Mouse (Mus musculus): Measurements from ENCODE around the gene Trim8. TPM values are rescaled to one million over a fixed set of nuclear protein-coding genes. Genes with fewer than 3 reads are reported as not detected.

Trim8 gene
- polyA plus RNA-seq, 1 experiment from 2014 or later = 35.1 TPM

DNA sequence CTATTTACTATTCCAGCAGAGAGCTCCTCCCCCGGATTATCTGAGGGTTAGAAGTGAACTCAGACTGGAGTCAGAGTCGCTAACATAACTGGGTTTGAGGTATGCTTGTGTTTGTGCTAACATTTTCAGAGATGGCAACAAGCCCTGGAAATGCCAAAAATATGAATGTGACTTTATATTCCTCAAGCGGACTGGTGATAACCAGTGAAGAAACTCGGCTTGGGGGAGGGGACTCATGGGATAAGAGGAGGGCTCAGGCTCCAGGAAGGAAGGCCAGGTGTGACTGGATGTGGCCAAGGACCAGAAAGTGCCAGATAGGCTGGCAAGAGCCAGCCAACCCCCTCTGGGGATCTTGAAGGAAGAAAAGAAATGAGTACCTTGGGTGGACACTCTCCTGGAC, 19.7 kb upstream of the Trim8 start:
- Histone ChIP-seq H3K9ac (no peak overlapping the region), H3K27ac (no peak overlapping the region), H3K4me1 (peaks cover 49% of the 10 kb centered on the region)

DNA sequence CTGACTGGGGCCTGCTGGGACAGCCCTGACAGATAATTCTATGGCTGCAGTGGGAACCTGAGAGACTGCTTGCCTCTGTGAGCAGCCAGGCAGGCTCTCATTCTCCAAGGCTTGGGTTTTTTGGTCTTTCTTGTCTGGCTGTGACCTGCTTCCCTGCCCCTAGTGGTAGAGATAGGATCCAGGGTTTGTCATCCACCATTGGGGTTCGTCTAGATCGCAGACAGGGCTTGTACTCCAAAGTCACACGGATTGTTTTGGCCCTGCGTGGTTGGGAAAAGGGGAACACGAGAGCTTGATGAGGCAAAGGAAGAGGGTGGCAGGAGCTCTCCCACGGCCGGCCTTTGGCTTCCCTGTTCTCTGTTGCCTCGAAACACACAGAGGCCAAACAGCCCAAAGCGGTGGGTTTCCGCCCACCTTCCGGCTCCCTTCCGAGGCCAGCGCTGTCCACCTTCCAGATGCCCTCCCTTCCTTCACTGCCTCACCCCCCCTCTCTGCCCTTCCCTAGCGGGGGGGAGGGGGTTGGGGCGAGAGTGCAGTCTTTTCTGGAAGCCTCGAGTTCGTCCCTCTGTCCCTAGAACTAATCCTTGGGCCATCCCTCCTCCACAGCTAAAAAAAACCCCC, 18.5 kb upstream of the Trim8 start:
- no peaks in the 10 kb centered on the region for H3K27me3 ChIP-seq
- H3K4me3 ChIP-seq (replicated peaks) = no peak overlapping the region
- H3K9me3 ChIP-seq = no peaks in the 10 kb centered on the region
- H3K9ac ChIP-seq = no peak overlapping the region
- H3K4me1 ChIP-seq = peaks cover 42% of the 10 kb centered on the region
- ATAC-seq (ENCODE audit: low FRiP score) = no peak
- WGBS = 31% methylated on average over 17 of the region's 17 CpGs
- no peak overlapping the region for H3K27ac ChIP-seq
- H3K36me3 ChIP-seq (replicated peaks) = peaks cover 56% of the 10 kb centered on the region
- no peak overlapping the region for H3K4me2 ChIP-seq

More for the DNA sequence above, 19.7 kb upstream of the Trim8 start:
- Histone ChIP-seq H3K27me3 (no peaks in the 10 kb centered on the region), H3K4me2 (no peak overlapping the region), H3K9me3 (no peaks in the 10 kb centered on the region), H3K4me3 (replicated peaks) (no peak overlapping the region), H3K36me3 (replicated peaks) (peaks cover 66% of the 10 kb centered on the region)
- no peak for ATAC-seq (ENCODE audit: low FRiP score)
- 15% methylated on average over 4 of the region's 4 CpGs for WGBS

DNA sequence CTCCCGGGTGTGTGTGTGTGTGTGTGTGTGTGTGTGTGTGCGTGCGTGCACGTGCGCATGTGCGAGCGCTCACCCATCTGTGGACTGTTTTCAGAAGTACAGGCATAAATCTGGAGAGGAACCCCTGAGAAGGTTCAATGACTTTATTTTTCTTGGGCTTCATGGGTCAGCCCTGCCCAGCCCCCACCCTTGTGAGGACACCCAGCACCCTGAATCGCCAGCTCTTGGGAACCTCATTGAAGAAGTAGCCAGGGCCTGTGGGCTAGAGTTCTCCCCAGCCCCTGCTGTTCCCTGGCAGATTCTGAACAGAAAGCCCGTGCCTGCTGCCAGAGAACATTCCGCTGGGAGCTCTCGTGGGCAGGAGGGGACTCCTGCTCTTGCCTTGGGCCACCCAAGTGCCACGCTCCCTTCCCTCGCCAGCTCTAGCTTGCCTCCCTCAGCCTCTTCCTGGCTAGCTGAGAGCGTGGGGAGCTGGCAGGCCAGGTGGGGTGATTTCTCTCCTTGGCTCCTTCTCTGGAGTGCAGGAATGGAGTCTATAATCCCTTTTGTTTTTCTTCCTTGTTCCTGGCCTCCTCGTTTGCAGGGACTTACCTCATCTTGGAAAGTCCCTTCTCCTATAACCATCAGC, 17.7 kb upstream of the Trim8 start:
- H3K4me3 ChIP-seq (replicated peaks) = no peak overlapping the region
- peaks cover 42% of the 10 kb centered on the region for H3K4me1 ChIP-seq
- no peak overlapping the region for H3K27ac ChIP-seq
- no peaks in the 10 kb centered on the region for H3K27me3 ChIP-seq
- H3K9me3 ChIP-seq = no peaks in the 10 kb centered on the region
- peaks cover 50% of the 10 kb centered on the region for H3K36me3 ChIP-seq (replicated peaks)
- H3K4me2 ChIP-seq = no peak overlapping the region
- H3K9ac ChIP-seq = no peak overlapping the region
- no peak for ATAC-seq (ENCODE audit: low FRiP score)
- 67% methylated on average over 15 of the region's 15 CpGs for WGBS

DNA sequence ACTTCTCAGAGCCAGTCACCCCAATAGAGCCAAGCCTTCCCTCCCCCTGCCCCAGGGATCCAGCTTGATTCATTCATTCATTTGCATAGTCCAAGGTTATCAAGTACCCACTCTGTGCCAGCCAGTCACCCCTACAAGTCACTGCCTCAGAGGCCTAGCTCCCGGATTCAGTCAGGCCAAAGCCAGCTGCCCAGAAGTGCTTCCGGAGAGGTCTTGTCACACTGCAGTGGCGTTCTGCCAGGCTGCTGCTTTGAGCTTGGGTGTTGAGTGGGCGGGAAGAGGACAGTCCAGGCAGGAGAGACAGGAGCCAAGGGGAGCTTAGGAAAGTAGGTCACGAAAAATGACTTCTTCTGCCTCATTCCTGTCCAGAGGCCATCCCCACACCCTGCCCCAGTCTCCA, 17.0 kb upstream of the Trim8 start:
- no peaks in the 10 kb centered on the region for H3K27me3 ChIP-seq
- peaks cover 38% of the 10 kb centered on the region for H3K4me1 ChIP-seq
- no peak overlapping the region for H3K9ac ChIP-seq
- WGBS = 72% methylated on average over 5 of the region's 5 CpGs
- H3K27ac ChIP-seq = no peak overlapping the region
- H3K9me3 ChIP-seq = no peaks in the 10 kb centered on the region
- H3K36me3 ChIP-seq (replicated peaks) = peaks cover 43% of the 10 kb centered on the region
- no peak overlapping the region for H3K4me2 ChIP-seq
- H3K4me3 ChIP-seq (replicated peaks) = no peak overlapping the region
- ATAC-seq (ENCODE audit: low FRiP score) = no peak

DNA sequence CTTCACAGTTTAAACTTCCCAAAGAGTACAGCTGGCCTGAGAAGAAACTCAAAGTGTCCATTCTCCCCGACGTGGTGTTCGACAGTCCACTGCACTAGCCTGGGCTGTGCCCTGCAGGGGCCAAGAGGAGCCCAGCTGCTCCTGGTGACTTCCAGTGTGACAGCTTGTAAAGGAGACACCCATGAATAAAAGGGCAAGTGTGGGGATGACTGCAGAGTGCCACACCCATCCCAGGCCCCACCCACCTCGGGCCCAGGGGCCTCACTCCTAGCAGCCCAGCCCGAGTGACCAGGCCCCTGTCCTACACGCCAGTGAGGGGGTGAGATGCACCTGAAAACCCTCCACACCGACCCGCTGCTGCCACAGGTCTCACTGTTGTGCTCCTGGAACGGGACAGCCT, 15.7 kb upstream of the Trim8 start:
- peaks cover 38% of the 10 kb centered on the region for H3K4me1 ChIP-seq
- H3K9me3 ChIP-seq = no peaks in the 10 kb centered on the region
- H3K9ac ChIP-seq = no peak overlapping the region
- H3K36me3 ChIP-seq (replicated peaks) = peaks cover 34% of the 10 kb centered on the region
- WGBS = 86% methylated on average over 9 of the region's 9 CpGs
- ATAC-seq (ENCODE audit: low FRiP score) = no peak
- no peak overlapping the region for H3K4me2 ChIP-seq
- no peaks in the 10 kb centered on the region for H3K27me3 ChIP-seq
- H3K4me3 ChIP-seq (replicated peaks) = no peak overlapping the region
- H3K27ac ChIP-seq = 0 out of 2 replicates have a peak overlapping the region, but pooled peaks have one; percentile 31

DNA sequence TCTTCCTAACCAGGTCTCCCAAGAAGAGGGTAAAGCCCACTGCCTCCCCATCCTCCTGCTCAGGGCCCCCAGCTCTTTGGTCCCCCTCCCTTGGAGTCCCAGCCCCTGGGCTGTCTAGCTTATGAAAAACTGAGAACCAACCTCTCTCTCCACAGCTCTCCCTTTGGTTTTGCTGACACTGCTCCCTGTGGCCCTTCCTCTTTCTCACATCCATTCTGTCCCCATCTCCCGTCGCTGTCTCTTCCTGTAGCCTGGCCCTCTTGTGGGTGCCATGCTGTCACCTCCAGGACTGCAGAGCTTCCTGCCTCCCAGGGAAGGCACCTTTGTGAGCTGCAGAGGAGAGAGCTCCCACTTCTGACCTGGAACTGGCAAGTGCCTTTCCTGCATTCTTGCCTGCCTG, 14.8 kb upstream of the Trim8 start:
- no peak for ATAC-seq (ENCODE audit: low FRiP score)
- Histone ChIP-seq H3K9ac (no peak overlapping the region), H3K4me2 (no peak overlapping the region), H3K27me3 (no peaks in the 10 kb centered on the region), H3K27ac (no peak overlapping the region), H3K4me3 (replicated peaks) (no peak overlapping the region), H3K4me1 (peaks cover 29% of the 10 kb centered on the region), H3K36me3 (replicated peaks) (peaks cover 34% of the 10 kb centered on the region), H3K9me3 (no peaks in the 10 kb centered on the region)
- WGBS = 71% methylated on average over 2 of the region's 2 CpGs

DNA sequence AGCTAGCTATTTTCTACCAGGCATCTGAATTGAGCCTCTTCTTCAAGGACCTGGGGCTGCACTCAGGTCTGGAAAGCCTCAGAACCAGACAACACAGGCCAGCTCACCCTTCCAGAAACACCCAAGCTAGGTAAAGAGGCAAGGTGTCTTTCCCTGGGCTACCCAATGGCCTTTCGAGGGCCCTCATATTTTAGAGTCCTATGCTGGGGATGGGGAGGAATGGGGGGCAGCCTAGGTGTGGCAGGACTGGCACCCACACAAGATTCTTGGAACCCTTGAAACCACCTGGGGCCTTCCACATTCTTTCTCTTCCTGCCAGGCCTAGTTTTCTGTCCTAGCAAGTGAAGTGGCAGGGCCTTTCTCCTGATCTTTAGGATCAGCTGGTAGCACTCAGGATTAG, 12.1 kb upstream of the Trim8 start:
- Histone ChIP-seq H3K4me2 (no peak overlapping the region), H3K4me1 (peaks cover 4% of the 10 kb centered on the region; the same call in 1 of the 2 replicates), H3K9ac (no peak overlapping the region), H3K27ac (no peak overlapping the region), H3K36me3 (replicated peaks) (peaks cover 25% of the 10 kb centered on the region), H3K27me3 (no peaks in the 10 kb centered on the region), H3K4me3 (replicated peaks) (no peak overlapping the region), H3K9me3 (no peaks in the 10 kb centered on the region)
- WGBS = 93% methylated on average over 1 of the region's 1 CpGs
- ATAC-seq (ENCODE audit: low FRiP score) = no peak

DNA sequence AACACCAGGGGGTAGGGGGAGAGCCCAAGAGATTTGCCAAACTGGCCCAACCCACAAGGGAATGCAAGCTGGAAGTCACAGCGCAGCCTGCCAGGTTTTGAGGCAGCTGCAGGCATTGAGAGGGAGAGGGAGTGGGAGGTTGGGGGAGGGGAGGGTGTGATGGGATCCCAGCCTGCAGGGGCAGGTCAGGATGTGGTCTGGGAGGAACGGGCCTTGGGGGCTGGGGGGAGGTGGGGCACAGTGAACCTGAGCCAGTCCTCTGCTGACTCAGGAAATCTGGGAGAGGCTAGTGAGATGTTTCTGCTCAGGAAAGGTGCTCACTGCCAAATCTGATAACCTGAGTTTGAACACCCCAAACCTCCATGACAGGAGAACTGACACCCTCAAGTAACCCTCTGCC, 10.9 kb upstream of the Trim8 start:
- Histone ChIP-seq H3K36me3 (replicated peaks) (peaks cover 14% of the 10 kb centered on the region), H3K4me3 (replicated peaks) (no peak overlapping the region), H3K4me1 (peaks cover 4% of the 10 kb centered on the region; the same call in 1 of the 2 replicates), H3K9me3 (no peaks in the 10 kb centered on the region), H3K27ac (no peak overlapping the region), H3K4me2 (no peak overlapping the region), H3K27me3 (no peaks in the 10 kb centered on the region), H3K9ac (no peak overlapping the region)
- WGBS = 9% methylated on average over 2 of the region's 2 CpGs
- no peak for ATAC-seq (ENCODE audit: low FRiP score)

DNA sequence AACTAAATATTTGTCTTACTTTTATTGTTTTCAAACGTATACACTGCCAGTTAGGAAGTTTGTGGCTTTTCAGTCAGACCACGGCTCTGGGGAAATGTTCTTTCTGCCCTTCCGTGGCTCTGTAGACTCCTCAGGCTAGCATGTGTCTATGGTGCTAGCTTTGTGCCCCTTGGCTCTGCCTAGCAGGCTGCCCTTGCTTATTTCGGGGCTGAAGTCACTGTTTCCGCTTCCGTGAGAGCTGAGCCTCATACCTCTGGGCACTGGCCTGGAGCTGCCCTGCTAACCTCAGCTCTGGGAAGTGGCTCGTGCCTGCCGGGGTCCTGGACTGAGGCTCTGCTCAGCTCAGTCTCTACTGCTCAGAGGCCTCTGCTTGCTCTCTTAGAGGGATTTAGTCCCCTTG, 6.4 kb upstream of the Trim8 start:
- WGBS = 85% methylated on average over 8 of the region's 8 CpGs
- no peaks in the 10 kb centered on the region for H3K27me3 ChIP-seq
- H3K4me1 ChIP-seq = peaks cover 7% of the 10 kb centered on the region
- H3K9me3 ChIP-seq = no peaks in the 10 kb centered on the region
- H3K36me3 ChIP-seq (replicated peaks) = no peaks in the 10 kb centered on the region
- H3K4me3 ChIP-seq (replicated peaks) = no peak overlapping the region
- no peak for ATAC-seq (ENCODE audit: low FRiP score)
- H3K4me2 ChIP-seq = no peak overlapping the region
- no peak overlapping the region for H3K27ac ChIP-seq
- no peak overlapping the region for H3K9ac ChIP-seq

DNA sequence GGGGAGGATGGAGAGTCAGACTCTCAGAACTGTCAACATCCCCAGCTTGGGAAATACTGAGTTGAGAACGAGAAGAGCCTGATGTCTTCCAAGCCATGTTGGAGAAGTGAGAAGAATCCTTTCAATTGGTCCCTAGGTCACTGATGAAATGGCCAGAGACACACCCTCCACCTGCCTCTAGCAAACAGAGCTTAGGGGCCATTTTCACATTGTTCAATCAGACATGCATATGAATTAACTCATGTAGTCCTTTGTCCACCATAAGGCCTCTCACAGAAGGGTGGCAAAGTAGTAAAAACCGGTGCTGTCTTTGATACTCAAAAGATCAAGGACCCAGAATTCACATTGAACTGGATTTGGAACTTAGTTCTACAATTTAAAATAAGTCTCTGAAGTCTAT, 4.3 kb upstream of the Trim8 start:
- ATAC-seq (ENCODE audit: low FRiP score) = no peak
- Histone ChIP-seq H3K4me3 (replicated peaks) (no peak overlapping the region), H3K9ac (no peak overlapping the region), H3K4me1 (peaks cover 3% of the 10 kb centered on the region; the same call in 1 of the 2 replicates), H3K9me3 (no peaks in the 10 kb centered on the region), H3K27ac (no peak overlapping the region), H3K4me2 (no peak overlapping the region), H3K36me3 (replicated peaks) (no peaks in the 10 kb centered on the region), H3K27me3 (no peaks in the 10 kb centered on the region)
- WGBS = 62% methylated on average over 2 of the region's 2 CpGs

DNA sequence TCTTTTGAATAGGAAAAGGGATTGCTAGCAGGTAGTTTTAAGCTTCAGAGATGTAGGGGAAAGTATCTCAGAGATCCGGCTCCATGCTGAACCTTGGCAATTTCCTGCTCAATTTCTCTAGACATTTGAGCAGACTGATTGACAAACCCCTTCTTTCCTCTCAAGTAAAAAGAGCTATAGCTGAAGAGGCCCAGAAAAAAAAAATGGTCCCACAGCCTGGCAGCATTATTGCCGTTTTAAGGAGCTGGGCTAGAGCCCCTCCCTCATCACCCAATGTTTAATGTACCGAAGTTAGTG, 2.0 kb upstream of the Trim8 start:
- H3K4me3 ChIP-seq (replicated peaks) = no peak overlapping the region
- H3K27ac ChIP-seq = peak overlapping the region; percentile 100
- no peak overlapping the region for H3K9ac ChIP-seq
- ATAC-seq (ENCODE audit: low FRiP score) = no peak
- 2% methylated on average over 3 of the region's 3 CpGs for WGBS
- H3K27me3 ChIP-seq = no peaks in the 10 kb centered on the region
- peak overlapping the region; percentile 41 for H3K4me2 ChIP-seq
- H3K4me1 ChIP-seq = peaks cover 7% of the 10 kb centered on the region
- no peaks in the 10 kb centered on the region for H3K9me3 ChIP-seq
- no peaks in the 10 kb centered on the region for H3K36me3 ChIP-seq (replicated peaks)

DNA sequence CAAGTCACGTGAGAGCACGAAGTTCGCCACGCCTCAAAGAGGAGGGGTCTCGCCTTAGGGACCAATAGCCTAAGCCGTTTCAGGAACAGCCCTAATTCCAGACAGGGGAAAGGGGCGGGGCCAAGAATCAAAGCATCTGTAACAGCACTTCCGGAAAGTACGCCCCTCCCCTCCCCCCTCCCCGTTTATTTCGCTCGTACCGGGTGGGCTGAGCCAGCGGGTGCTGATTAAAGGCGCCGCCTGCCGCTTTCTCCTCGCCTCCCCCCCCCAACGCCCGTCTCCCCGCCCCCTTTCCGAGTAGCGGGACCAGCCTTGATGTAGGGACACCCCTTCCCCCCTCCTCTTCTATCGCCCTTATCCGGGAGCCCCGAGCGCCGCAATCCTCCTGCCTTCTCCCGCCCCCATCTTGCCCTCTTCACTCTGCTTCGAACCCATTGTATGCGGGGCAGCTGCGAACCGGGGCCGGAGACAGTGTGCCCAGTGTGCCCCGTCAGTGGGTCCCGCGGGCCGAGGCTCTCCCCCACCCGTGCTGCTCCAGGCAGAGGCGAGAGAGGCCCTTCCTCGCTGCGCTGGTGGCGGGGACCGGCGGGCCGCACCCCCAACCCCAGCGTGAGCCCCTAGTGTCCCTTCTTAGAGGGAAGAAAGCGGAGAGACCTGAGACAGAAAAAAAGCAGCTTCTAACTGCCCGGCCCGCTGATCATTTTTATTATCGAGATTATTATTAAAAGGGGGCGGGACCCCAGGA, 1.5 kb upstream of the Trim8 start:
- Histone ChIP-seq H3K4me2 (peak overlapping the region; percentile 97), H3K9ac (peak overlapping the region; percentile 100), H3K9me3 (no peaks in the 10 kb centered on the region), H3K36me3 (replicated peaks) (peaks cover 3% of the 10 kb centered on the region), H3K4me3 (replicated peaks) (peak overlapping the region; percentile 98), H3K27me3 (no peaks in the 10 kb centered on the region), H3K27ac (peak overlapping the region; percentile 100), H3K4me1 (peaks cover 13% of the 10 kb centered on the region)
- under 1% methylated on average over 51 of the region's 52 CpGs for WGBS
- ATAC-seq (ENCODE audit: low FRiP score) = peak; percentile 86
